Mouse (Mus musculus): ENCODE data around the gene Cep44.

Cep44 gene

GRCm38 (mm10) chr8:56550558-56551360 lies at the start of gene Cep44, which contains the start of gene Fbxo8:
Gene Cep44, minus strand, starts transcription at chr8:56551047.
Gene Fbxo8, plus strand, starts transcription at chr8:56551090.
- peak; percentile 69 to 77 for DNase-seq (ENCODE audit: low spot score in 2 of 2)

DNA sequence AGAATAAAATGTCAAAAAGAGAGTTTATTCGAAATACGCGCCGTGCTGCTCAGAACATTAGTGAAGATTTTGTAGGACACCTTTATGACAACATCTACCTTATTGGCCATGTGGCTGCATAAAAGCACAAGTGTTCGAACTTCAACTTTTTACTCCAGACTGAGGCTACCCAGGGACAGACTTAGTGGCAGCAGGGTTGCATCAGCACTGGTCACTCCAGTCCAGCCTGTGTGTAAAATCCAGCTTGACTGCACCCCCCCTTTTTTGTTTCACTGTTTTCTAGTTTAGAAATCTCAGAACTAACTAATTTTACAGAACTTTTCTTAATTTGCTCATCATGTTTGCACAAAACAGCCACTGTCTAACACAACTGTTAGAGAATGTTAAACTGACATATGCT lies 40.7 kb upstream of the Cep44 start:
- DNase-seq (ENCODE audit: low spot score in 2 of 2), result no peak

DNA sequence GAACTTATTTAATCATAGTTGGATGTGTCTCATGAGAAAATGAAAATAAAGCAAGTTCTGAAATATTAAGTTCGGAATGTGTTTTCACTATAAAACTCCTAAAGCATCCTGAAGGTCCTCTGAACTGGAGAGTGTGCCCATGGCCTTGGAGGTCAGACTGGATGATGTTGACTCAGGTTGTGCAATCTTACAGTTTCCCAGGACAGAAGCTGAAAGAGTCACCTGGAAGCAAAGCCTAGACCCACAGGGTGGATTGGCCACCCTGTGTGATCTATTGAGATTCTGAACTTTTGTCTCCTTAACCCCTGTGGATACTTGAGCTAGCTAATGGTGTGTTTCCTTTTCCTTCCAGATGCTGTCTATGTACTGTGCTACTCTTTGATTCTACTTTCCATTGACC lies 40.2 kb upstream of the Cep44 start:
- DNase-seq (ENCODE audit: low spot score in 2 of 2), result no peak

DNA sequence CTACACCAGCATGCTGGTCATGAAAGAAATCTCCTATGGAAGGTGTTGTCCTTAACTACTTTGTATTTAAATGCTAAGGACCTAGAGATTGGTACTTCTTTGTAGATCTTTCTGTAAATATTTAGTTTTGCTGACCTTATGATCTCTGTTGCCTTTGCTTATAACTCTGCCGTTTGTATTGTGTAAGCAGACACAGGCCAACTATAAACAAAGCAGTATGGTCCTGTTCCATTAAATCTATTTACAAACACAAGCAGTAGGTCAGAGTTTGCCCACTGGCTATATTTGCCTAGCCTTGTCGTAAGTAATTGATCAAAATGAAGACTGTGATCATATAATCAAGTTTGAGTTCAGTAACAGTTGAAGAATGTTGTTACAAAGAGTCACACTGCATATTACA lies 38.2 kb upstream of the Cep44 start:
- DNase-seq (ENCODE audit: low spot score in 2 of 2), result no peak

GRCm38 (mm10) chr8:56582841-56583240 lies 32.0 kb upstream of the Cep44 start:
- no peak for DNase-seq (ENCODE audit: low spot score in 2 of 2)

DNA sequence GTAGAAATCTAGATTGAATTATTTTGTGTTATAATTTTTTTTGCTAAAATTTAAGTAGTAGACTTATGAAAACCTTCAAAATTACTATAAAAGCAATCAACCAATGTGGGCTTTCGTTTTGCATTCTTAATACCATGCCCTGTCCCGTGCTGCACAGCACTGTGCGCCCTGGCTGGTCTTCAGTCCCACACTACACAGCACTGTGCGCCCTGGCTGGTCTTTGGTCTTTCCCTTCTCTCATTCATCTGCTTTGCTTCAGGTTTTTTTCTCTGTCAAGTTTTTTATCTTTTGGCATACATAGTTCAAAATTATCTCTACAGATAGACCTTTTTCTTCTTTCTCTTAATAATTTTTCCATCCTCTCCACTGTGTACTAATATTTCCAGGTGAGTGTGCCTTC lies 30.1 kb upstream of the Cep44 start:
- peak in 1 of 2 experiments; percentile 75 for DNase-seq (ENCODE audit: low spot score in 2 of 2)

DNA sequence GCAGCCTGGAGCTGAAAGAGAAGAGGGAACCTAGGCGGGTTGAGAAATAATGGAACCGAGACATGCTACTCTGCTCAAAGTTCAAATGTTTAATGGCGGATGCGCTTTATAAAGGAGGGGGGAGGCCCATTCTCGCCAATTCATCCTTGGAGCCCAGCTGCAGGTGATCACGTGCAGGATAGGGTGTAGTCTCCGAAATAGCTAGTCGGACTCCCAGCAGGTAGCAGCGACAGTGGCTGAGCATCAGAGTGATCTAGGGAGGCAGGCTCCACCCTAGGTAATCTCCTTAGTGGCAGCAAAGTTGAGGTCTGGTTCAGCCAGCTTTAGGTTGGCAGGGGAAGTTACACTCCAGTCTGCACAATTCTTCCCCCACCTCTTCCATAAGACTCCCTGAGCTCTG lies 16.0 kb upstream of the Cep44 start:
- no peak for DNase-seq (ENCODE audit: low spot score in 2 of 2)

DNA sequence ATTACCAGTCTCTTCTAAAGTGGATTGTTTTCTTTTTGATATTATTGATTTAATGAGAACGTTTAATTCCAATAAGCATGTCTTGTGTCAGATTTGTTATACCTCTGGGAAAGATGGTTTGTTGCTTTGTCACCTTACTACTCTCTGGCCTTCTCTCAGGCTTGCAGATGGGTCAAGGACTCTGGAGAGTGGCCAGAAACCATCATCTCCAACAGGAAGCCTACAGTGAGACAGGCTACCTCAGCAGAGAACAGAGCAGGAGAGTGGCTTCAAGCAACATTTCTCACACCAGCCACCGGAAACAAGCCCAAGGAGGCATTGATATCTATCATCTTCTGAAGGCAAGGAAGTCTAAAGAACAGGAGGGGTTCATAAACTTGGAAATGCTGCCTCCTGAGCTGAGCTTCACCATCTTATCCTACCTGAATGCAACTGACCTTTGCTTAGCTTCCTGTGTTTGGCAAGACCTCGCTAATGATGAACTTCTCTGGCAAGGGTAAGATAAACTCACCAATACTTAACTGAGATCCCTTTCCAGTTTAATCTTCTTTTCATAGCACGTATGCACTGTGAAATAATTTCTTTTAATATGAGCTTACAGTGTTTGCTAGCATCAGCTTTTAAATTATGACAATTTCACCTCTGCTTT lies 13.7 kb upstream of the Cep44 start:
- no peak for DNase-seq (ENCODE audit: low spot score in 2 of 2)

DNA sequence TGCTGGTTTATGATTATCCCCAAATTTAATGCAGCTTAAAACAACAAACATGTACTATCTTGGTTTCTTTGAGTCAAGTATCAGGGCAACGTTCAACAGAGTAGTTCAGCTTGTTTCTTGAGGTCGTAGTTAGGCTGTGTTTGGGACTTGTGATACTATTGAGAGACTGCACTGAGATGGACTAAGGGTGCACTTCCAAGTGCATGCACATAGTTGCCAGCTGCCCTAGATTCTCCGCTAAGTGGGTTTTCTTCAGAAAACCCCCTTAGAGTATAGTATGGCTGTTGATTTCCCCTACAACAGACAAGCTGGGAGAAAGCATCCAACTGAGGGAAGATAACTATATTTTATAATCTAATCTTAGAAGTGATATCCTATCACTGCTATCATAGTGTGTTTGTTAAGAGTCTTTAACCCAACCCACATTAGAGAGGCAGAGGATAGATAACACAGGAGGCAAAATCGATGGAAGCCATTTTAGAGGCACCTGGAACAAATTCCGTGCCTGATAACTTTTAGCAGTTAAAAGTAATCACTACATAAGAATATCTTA lies 1.8 kb upstream of the Cep44 start:
- DNase-seq (ENCODE audit: low spot score in 2 of 2), result no peak

- DNase-seq (ENCODE audit: low spot score in 2 of 2), result no peak
Observed at GRCm38 (mm10) chr8:56552045-56552444, 1.2 kb upstream of the Cep44 start.

DNA sequence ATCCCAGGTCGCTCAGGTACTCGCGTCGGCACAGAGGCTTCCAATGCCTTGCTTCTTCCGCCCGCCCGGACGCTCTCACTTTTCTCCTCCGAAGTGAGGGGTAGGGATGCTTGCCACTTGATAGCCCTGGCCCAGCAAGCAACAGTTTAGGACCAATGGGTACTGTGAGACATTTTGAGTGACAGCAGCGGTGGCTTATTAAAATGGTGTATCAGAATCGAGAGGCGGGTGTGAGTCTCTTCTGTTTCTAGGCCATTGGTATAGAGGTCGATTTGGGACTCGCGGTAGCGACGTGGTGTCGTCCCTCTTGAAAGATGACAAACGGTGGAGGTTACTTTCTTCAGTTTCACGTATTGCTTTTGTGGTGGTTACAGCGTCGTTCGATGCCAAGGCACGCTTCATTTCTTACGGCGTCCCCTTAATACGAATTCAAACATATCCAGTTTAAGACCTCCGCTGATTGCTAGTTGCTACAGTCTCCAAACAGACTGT lies 560 bp upstream of the Cep44 start:
- DNase-seq (ENCODE audit: low spot score in 2 of 2), result peak; percentile 77 to 83

- no peak for DNase-seq (ENCODE audit: low spot score in 2 of 2)
Observed at GRCm38 (mm10) chr8:56547866-56548265, 3.0 kb downstream of the Cep44 start.

GRCm38 (mm10) chr8:56540706-56541105 lies 10.1 kb downstream of the Cep44 start:
- no peak for DNase-seq (ENCODE audit: low spot score in 2 of 2)

DNA sequence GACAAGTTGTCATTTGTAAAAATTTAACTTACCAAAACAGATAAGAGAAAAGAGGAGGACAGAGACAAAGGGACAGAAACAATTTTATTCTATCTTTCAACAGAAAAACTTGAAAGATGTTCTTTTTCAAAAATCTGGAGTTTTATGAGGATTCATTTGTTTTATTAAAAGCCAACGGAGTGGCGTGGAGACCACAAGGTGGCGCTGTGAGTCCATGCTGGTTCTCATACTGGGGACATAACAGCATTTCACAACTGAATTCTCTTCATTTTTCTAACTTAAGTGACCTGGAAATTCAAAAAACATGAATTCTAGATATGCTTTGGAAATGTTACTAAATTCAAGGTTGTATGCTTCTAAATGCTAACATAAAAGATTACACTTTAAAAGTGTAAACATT lies 20.5 kb downstream of the Cep44 start:
- DNase-seq (ENCODE audit: low spot score in 2 of 2), result peak; percentile 18 to 74

- DNase-seq (ENCODE audit: low spot score in 2 of 2), result no peak
Observed at GRCm38 (mm10) chr8:56528869-56529268, 22.0 kb downstream of the Cep44 start.

DNA sequence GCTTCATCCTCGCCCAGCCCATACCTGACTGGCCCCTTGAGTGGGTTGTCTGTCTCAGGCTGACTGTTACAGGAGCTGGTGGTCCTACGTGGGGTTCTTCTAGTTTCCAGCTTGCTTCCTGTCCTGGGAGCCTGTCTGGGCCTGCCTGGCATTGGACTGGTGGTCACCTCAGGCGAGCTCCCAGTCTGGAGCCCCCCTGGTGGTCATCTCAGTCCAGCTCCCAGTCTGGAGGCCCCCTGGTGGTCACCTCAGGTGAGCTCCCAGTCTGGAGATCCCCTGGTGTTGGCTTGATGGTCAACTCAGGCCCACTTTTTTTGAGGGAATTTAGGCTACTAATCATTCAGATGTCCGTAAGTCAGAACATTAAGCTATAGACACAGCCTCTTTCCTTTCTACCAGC lies 29.8 kb downstream of the Cep44 start:
- no peak for DNase-seq (ENCODE audit: low spot score in 2 of 2)

DNA sequence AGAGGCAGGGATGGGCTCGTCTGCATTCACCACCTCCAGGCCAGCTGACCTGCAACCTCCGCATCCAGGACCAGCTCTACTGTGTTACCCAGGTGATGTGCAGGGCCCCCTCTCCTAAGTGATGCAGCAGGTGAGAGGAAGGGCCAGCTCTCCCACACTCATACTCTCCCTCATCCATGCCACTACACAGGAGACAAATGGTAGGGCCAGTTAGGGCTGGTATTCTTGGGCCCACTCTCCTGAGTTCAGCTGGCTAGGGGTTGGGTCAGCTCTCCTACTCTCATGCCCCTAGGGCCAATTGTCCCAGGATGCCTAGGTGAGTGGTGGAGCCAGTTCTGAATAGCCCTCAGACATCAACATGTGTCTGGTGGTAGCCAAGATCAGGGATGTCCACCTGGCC lies 30.6 kb downstream of the Cep44 start:
- DNase-seq (ENCODE audit: low spot score in 2 of 2), result no peak

- DNase-seq (ENCODE audit: low spot score in 2 of 2), result no peak
Observed at GRCm38 (mm10) chr8:56518848-56519247, 32.0 kb downstream of the Cep44 start.

DNA sequence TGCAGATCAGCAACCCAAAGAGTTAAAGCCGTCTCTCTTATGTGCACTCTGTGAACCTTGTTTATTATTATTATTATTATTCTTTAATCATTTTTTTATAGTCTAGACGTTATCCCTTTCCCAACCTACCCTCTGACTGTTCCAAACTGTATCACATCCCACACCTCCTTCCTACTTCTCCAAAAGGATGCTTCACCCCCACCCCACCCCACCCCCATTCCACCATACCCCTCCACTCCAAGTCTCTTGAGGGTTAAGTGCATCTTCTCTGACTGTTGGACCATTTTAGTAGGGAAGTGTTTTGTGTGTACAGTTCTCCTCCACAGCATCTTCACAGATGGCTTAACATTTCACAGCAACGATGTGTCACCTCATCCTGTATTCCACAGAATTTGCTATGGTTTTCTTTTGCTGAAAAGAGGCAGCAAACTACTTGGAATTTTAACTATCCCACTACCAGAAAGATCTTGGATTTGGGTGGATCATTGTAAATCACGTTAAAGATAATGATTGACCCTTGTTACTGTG lies 41.8 kb downstream of the Cep44 start:
- DNase-seq (ENCODE audit: low spot score in 2 of 2), result no peak

GRCm38 (mm10) chr8:56508318-56508951 lies 42.4 kb downstream of the Cep44 start:
- DNase-seq (ENCODE audit: low spot score in 2 of 2), result no peak

DNA sequence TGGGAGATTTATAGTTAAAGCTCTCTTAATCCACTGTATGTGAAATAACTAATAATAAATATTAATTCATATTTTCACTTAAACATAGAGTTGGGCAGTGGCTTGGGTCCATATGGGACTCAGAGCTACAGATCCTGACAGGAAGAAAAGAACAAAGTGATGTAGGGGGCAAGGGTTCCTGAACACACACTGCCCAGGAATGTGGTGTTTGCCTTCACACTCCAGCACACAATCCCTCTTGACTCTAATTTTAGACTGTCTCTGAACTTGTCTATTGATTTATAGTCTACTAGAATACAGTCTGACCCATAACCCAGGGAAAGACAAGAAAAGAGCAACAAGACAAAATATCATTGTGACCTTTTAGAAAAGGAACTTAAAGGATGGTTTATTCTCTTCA lies 48.9 kb downstream of the Cep44 start:
- no peak for DNase-seq (ENCODE audit: low spot score in 2 of 2)

GRCm38 (mm10) chr8:56489496-56489895 lies 61.4 kb downstream of the Cep44 start:
- no peak for DNase-seq (ENCODE audit: low spot score in 2 of 2)

Measured in urinary bladder, postnatal 4 days (tissue).